Mouse (Mus musculus): ENCODE measurements at regions not wholly inside any gene's neighbourhood (a gene's known extent, or its start where the extent isn't known, plus 50 kb on each side); places are given as distances from the start of the nearest gene placed in this dataset.
"Not testable (repeated sequence)": the region's sequence is repeated elsewhere in the genome, so short reads cannot be mapped to it uniquely, and the experiment has no call there.

- ATAC-seq (replicated peaks; ENCODE audit: poor library complexity), result peak; percentile 14
Measured at GRCm38 (mm10) chr1:145139267-145139651, 364.0 kb upstream of the Rgs18 start.

DNA sequence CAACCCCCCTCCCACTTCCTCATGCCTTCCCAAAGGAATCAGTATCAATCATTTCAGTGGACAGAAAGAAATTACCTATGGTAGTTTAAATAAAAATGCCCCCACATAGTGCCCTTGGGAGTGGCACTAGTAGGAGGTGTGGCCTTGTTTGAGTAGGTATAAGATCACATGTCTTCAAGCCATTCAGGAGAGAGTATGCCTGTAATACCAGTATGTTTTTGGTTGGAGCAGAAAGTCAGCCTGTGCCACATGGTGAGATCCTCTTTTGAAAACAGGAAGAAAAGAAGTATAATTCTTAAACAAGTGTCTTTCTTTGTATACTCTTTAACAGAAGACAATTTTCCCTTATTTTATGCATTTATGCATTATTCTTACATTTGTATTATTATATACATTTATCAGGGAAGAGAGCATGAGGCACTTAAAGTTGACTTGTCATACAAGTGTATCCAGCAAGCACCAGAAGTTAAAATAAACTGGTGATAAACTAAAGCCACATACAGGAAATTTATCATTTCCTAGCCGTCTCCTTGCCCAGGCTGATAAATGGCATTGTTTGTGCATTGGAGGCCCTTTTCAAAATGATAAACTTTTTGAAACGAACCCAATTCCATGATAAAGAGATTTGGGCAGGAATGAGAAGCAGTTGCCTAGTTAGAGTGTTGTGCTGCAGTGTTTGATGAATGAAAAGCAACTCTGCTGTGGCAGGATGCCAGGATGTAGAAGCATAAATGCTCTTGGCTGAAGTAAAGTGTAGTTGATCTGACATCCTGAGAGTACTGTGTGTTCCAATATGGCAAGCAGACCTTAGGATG lies 363.4 kb upstream of the Rgs18 start:
- peak; percentile 95 for ATAC-seq (replicated peaks; ENCODE audit: poor library complexity)

GRCm38 (mm10) chr1:145131020-145131419 lies 355.8 kb upstream of the Rgs18 start:
- no peak; the same call in 1 of the 2 replicates for ATAC-seq (replicated peaks; ENCODE audit: poor library complexity)

DNA sequence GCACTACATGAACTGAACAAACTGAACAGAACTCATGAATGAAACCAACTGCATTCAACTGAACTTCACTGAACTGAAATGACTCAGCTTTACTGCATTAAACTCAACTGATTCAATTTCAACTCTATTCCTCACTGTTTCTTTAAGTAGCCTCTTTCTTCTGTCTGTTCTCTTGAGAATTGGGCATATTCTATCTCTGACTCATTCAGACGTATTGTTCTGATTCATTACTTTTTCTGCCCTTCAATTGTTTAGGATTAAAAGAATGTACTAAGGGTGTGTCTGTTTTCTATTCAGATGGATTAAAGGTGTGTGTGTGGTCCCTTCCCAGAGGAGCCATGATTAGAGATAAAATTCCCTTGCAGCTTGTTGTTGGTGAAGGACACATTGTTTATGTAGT lies 337.9 kb upstream of the Rgs18 start:
- no peak for ATAC-seq (replicated peaks; ENCODE audit: poor library complexity)

GRCm38 (mm10) chr1:145106771-145107170 lies 331.5 kb upstream of the Rgs18 start:
- not testable (repeated sequence) for ATAC-seq (replicated peaks; ENCODE audit: poor library complexity)

GRCm38 (mm10) chr1:145065255-145065854 lies 290.1 kb upstream of the Rgs18 start:
- ATAC-seq (replicated peaks; ENCODE audit: poor library complexity), result no peak

GRCm38 (mm10) chr1:145064384-145064783 lies 289.1 kb upstream of the Rgs18 start:
- ATAC-seq (replicated peaks; ENCODE audit: poor library complexity), result no peak

DNA sequence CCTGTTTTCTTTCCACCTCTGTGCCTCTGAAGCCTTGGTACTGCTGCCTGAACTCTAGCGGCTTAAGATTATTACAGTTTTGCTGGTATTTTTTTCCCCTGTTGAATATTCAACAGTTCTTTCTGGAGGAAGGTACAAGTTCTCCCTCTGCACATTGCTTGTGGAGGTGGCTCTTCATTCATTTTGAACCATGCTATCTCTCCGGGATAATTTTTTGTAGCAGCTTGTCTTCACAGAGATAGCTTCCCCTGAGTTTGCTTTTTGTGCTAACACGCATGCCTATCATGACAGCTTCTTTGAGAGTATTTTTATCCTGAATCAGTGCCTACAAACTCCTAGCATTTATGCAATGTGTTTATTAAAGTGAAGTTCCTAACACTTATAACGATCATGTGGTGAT lies 240.4 kb upstream of the Rgs18 start:
- ATAC-seq (replicated peaks; ENCODE audit: poor library complexity), result no peak

- ATAC-seq (replicated peaks; ENCODE audit: poor library complexity), result no peak
Measured at GRCm38 (mm10) chr1:145010833-145011232, 235.6 kb upstream of the Rgs18 start.

DNA sequence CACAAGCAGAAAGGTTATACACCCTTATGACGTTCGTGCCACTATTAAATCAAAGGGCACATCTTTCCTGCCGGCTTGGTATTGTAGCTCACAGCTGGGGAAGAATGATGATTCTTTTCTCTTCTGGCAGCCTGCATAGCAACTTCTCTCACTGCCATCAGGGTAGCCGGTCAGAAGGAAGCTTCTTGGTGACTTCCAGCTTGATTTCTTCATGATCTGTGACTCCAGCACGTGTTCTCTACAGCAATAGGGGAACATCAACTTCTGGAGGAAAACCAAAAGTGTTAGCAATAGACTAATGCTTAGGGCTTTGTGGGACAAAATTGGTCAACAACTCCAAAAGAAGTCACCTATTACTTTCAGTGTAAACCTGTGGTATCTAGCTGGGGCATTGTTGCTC lies 202.9 kb upstream of the Rgs18 start:
- peak; percentile 73 for ATAC-seq (replicated peaks; ENCODE audit: poor library complexity)

DNA sequence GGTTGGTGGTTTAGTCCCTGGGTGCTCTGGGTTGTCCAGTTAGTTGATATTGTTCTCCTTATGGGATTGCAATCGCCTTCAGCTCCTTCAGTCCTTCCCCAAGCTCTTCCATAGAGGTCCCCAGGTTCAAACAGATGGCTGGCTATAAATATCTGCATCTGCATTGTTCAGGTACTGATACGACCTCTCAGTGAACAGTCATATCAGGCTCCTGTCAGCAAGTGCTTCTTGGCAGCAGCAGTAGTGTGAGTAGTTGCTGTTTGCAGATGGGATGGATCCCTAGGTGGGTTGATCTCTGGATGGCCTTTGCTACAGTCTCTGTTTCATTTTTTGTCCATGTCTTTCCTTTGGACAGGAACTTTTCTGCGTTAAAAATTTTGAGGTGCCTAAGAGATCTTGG lies 190.5 kb upstream of the Rgs18 start:
- ATAC-seq (replicated peaks; ENCODE audit: poor library complexity), result no peak

GRCm38 (mm10) chr1:144939006-144939405 lies 163.8 kb upstream of the Rgs18 start:
- ATAC-seq (replicated peaks; ENCODE audit: poor library complexity), result no peak

GRCm38 (mm10) chr1:144926136-144926535 lies 150.9 kb upstream of the Rgs18 start:
- no peak for ATAC-seq (replicated peaks; ENCODE audit: poor library complexity)

DNA sequence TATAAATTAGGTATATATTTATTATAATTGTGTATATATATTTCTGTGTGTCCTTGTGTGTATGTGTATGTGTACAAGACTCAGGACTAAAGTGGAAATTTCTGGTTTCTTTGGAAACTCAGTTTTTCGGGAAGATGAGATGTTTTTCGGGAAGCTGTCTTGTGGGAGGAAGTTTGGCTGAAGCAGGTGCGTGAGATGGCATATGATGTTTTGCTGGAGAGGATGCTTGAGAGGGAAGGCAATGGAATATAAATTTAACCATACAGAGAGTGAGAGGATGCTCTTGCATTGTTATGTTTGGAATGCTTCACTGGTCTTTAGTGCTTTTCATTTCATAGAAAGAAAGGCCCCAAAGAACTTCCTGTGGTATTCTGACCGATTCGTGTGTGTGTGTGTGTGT lies 141.3 kb upstream of the Rgs18 start:
- no peak for ATAC-seq (replicated peaks; ENCODE audit: poor library complexity)

- 0 out of 2 replicates have a peak, but pooled peaks have one; percentile 9 for ATAC-seq (replicated peaks; ENCODE audit: poor library complexity)
Measured at GRCm38 (mm10) chr1:144902987-144903386, 127.8 kb upstream of the Rgs18 start.

- ATAC-seq (replicated peaks; ENCODE audit: poor library complexity), result no peak
Measured at GRCm38 (mm10) chr1:144883633-144884032, 108.4 kb upstream of the Rgs18 start.

- no peak for ATAC-seq (replicated peaks; ENCODE audit: poor library complexity)
Measured at GRCm38 (mm10) chr1:144862133-144862532, 86.9 kb upstream of the Rgs18 start.

Measured in megakaryocyte progenitor cell, adult 5-6 weeks (primary cell).